Mouse (Mus musculus) thymus, adult 2 months (tissue): ENCODE measurements around the gene Hyal3.

ENCODE experiments used
- CTCF ChIP-seq: fragments of 200-500 bp; IDR thresholded peaks from 2 replicates; pipeline ENCODE4 v1.5.1; 2012; ENCODE audit warnings: mild to moderate bottlenecking, control low read depth, low read length, moderate library complexity, borderline replicate concordance; ENCODE audit not compliant: control insufficient read depth, poor library complexity, insufficient read depth; ENCODE audit errors: extremely low read depth
- POLR2A ChIP-seq: fragments of 200-500 bp; IDR thresholded peaks from 2 replicates; pipeline ENCODE4 v1.6.1; 2012; ENCODE audit warnings: mild to moderate bottlenecking, low read length, control low read depth, moderate library complexity; ENCODE audit not compliant: control insufficient read depth, poor library complexity, insufficient read depth; ENCODE audit errors: extremely low read depth

DNA sequence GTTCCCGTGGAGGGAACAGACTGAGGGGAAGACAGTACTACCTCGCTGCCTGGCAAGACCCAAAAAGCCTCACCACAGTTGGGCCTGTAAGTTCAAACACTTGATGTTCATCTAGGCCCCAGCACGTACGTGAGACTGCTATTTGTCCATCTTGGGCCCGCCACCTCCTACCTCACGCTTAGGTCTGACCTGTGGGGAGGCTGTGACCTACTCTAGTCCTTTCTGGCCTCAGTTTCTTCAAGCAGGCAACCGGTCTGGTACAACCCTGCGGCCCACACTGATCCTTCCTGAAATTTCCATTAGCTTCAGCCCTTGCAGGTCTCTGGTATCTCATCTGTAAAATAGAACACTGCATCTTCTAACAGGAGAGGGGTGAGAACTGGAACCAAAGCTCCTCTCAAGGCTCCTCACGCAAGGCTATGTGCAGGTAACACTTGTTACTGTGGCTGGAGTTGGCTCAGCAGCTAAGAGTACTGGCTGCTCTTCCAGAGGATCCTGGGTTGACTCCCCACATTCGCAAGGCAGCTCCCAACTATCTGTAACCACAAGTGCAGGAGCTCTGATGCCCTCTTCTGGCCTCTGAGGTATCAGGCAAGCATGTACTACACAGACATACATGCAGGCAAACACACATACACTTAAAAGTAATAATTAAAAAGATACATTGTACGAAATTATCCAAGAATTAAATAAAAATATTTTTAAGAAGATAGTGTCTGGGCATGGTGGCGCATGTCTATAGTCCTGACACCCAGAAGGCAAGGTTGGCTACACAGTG lies 44.9 kb downstream of the Hyal3 start:
- no peak for TF ChIP-seq CTCF
- no peak for TF ChIP-seq POLR2A
